Mouse (Mus musculus) thymus, postnatal 4 days (tissue): ENCODE results near the gene Rpap1.
"Not testable (repeated sequence)": the region's sequence is repeated elsewhere in the genome, so short reads cannot be mapped to it uniquely, and the experiment has no call there.

ENCODE experiments used
- DNase-seq: peaks from one replicate; pipeline ENCODE4 v3.0.0; 2021

Rpap1 gene

GRCm38 (mm10) chr2:119737124-119737523, 50.2 kb downstream of the Rpap1 start:
- no peak for DNase-seq

- no peak for DNase-seq
Measured at GRCm38 (mm10) chr2:119730735-119731134, 56.6 kb downstream of the Rpap1 start.

- DNase-seq, result no peak
Measured at GRCm38 (mm10) chr2:119727762-119728416, 59.4 kb downstream of the Rpap1 start.

GRCm38 (mm10) chr2:119721070-119721469, 66.3 kb downstream of the Rpap1 start:
- DNase-seq, result no peak

GRCm38 (mm10) chr2:119715868-119716267, 71.5 kb downstream of the Rpap1 start:
- DNase-seq, result not testable (repeated sequence)
